In the genomic region with DNA sequence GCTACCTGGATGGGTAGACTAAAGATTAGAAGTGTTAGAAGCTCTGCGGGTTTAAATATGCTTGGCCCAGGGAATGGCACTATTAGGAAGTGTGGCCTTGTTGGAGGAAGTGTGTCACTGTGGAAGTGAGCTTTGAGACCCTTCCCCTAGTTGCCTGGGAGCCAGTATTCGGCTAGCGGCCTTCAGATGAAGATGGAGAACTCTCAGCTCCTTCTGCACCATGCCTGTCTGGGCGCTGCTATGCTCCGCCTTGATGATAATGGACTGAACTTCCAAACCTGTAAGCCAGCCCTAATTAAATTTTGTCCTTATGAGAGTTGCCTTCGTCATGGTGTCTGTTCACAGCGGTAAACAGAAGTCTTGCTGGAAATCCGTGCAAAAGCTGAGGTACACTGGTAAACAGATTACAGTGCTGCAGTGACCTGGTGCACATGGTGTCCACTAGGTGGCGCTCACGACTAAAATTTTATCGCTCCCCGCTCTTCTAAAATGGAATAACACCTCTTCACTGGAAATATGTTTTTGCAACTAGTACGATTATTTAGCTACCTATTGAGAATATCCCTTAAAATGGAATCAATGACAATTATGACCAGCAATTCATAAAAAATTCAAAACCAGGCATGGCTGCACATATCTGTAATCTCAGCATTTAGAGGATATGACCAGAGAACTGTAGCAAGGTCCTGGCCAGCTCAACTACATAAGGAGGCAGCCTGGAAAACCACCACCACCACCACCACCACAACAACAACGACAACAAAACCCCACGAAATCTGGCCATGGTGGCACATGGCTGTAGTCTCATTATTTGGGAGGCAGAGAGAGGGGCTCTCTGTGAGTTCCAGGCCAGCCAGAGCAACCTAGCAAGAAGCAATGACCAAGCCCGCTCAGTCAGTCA, we compare ENCODE assay signal across 8 mouse cellular contexts.
DNase-seq lines count a peak whose midpoint lies in the region; ATAC-seq lines count a peak whose summit lies in the region.

No protein-coding gene starts in this region.

- DNase-seq in CD4-positive, CD25-positive, alpha-beta regulatory T cell, adult 2 months (ENCODE audit: low read depth, low spot score), result peak; percentile 89
- peak; percentile 78 for DNase-seq in ZHBTc4 (ENCODE audit: low read depth, low spot score)
- peak; percentile 57 to 73 for DNase-seq in cerebellum, postnatal 4 days (ENCODE audit: low spot score in 2 of 2)
- DNase-seq in kidney, postnatal 25 days, result peak; percentile 65 to 82
- peak; percentile 77 for DNase-seq in lung, postnatal 36 days
- peak; percentile 80 to 82 for DNase-seq in right cerebral cortex, adult 2 months (ENCODE audit: low spot score in 2 of 2)
- DNase-seq in urinary bladder, postnatal 14 days (ENCODE audit: low spot score), result peak; percentile 73

- peak; percentile 36; the same call in 1 of the 2 replicates for ATAC-seq in granulocyte monocyte progenitor cell, adult 5-6 weeks (replicated peaks; ENCODE audit: poor library complexity, severe bottlenecking)

Comparison
In these comparisons a context has a peak if more than half of its experiments do, and no peak if none do; other contexts are left out.
1. Peak in every context shown above with its lines: DNase-seq and ATAC-seq.